In the genomic region with DNA sequence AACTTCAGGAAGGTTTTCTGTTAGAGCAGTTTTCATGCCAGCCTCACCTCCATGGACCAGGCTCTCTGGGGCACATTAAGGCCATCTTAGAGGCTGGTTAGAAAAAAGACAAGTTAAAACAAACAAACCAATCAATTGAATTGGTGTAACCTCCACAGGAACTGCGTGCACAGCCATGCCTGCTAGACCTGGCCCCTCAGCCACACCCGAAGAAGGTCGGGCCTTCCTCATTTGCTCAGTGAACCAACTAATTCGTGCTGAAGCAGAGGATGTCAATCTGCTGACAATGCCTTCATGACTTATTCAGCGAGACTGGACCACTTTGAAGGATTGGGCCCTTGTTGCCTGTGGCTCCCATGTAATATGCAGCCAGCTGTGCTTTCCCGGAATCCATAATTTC, we compare ENCODE assay signal across 13 mouse cellular contexts. TPM values are rescaled to one million over a fixed set of nuclear protein-coding genes. Genes with fewer than 3 reads are reported as not detected.
DNase-seq lines count a peak whose midpoint lies in the region; ATAC-seq and TF ChIP-seq lines count a peak whose summit lies in the region.
"Had no signal": no experiment of that assay in that cellular context is flagged by ENCODE, and none has a peak within 500 bp of the region (broad histone marks: within the 10 kb centered on the region; RNA-seq: fewer than 3 reads in every experiment).

No protein-coding gene starts in this region.

- no peak for TF ChIP-seq CTCF in CH12.LX (conservative IDR thresholded peaks at IDR 0.05 in 1 of 2, IDR thresholded peaks at IDR 0.05 in 1 of 2; ENCODE audit: low read depth in 2 of 2, low read length in 2 of 2)

- no peaks in the 10 kb centered on the region for H3K27me3 ChIP-seq in hindbrain, embryonic 11.5 days (ENCODE audit: control insufficient read depth, insufficient read depth, low read length)
- peaks cover 5% of the 10 kb centered on the region; the same call in 1 of the 2 replicates for H3K27me3 ChIP-seq in hindbrain, embryonic 13.5 days
- no peaks in the 10 kb centered on the region for H3K27me3 ChIP-seq in CH12.LX (replicated peaks)
- H3K27me3 ChIP-seq in embryonic facial prominence, embryonic 10.5 days (replicated peaks; ENCODE audit: low read depth, poor library complexity, severe bottlenecking), result no peaks in the 10 kb centered on the region
- H3K27me3 ChIP-seq: intestine, embryonic 15.5 days had no signal

- TF ChIP-seq POLR2A in CH12.LX (IDR thresholded peaks at IDR 0.05; ENCODE audit: low read depth, low read length), result no peak

- H3K9me3 ChIP-seq in hindbrain, embryonic 11.5 days (ENCODE audit: control insufficient read depth, low read length), result no peaks in the 10 kb centered on the region
- no peaks in the 10 kb centered on the region for H3K9me3 ChIP-seq in hindbrain, embryonic 13.5 days
- peaks cover 2% of the 10 kb centered on the region for H3K9me3 ChIP-seq in CH12.LX (replicated peaks; ENCODE audit: low read length)
- H3K9me3 ChIP-seq in embryonic facial prominence, embryonic 10.5 days, result no peaks in the 10 kb centered on the region
- H3K9me3 ChIP-seq: intestine, embryonic 15.5 days had no signal

- H3K9ac ChIP-seq in hindbrain, embryonic 11.5 days (ENCODE audit: low read depth, low read length), result no peak overlapping the region
- no peak overlapping the region for H3K9ac ChIP-seq in hindbrain, embryonic 13.5 days
- no peak overlapping the region for H3K9ac ChIP-seq in CH12.LX (ENCODE audit: insufficient read depth, low read depth)
- H3K9ac ChIP-seq: intestine, embryonic 15.5 days had no signal

- peak; percentile 19; the same call in 1 of the 2 replicates for ATAC-seq in hindbrain, embryonic 11.5 days (ENCODE audit: low FRiP score)
- no peak for ATAC-seq in hindbrain, embryonic 13.5 days (ENCODE audit: low FRiP score)
- ATAC-seq in monocyte, adult 5-6 weeks (replicated peaks; ENCODE audit: insufficient number of reproducible peaks, low FRiP score, low TSS enrichment, poor library complexity, severe bottlenecking), result 0 out of 2 replicates have a peak, but pooled peaks have one; percentile 40
- ATAC-seq: intestine, embryonic 15.5 days had no signal

- TF ChIP-seq EP300 in CH12.LX (IDR thresholded peaks at IDR 0.05; ENCODE audit: low read length), result no peak

- no peak overlapping the region for H3K4me2 ChIP-seq in hindbrain, embryonic 11.5 days (replicated peaks; ENCODE audit: low read depth, low read length)
- H3K4me2 ChIP-seq in hindbrain, embryonic 13.5 days, result no peak overlapping the region
- H3K4me2 ChIP-seq in CH12.LX (ENCODE audit: insufficient read depth, low read depth, poor library complexity, severe bottlenecking), result 0 out of 2 replicates have a peak overlapping the region, but pooled peaks have one; percentile 42
- H3K4me2 ChIP-seq: intestine, embryonic 15.5 days had no signal

- no peak for TF ChIP-seq RAD21 in CH12.LX (IDR thresholded peaks at IDR 0.05; ENCODE audit: low read depth, low read length)

- WGBS in hindbrain, embryonic 11.5 days, result 23% methylated on average over 6 of the region's 6 CpGs
- 10% methylated on average over 6 of the region's 6 CpGs for WGBS in hindbrain, embryonic 13.5 days
- WGBS in embryonic facial prominence, embryonic 10.5 days, result 38% methylated on average over 6 of the region's 6 CpGs

- H3K36me3 ChIP-seq in hindbrain, embryonic 11.5 days (ENCODE audit: control insufficient read depth, insufficient read depth, low read length), result no peaks in the 10 kb centered on the region
- no peaks in the 10 kb centered on the region for H3K36me3 ChIP-seq in hindbrain, embryonic 13.5 days
- peaks cover 0 to 18% of the 10 kb centered on the region in 2 experiments for H3K36me3 ChIP-seq in CH12.LX (replicated peaks in 1 of 2; ENCODE audit: control insufficient read depth in 1 of 2, insufficient read depth in 1 of 2, low read length in 1 of 2)
- no peaks in the 10 kb centered on the region for H3K36me3 ChIP-seq in embryonic facial prominence, embryonic 10.5 days (replicated peaks)
- H3K36me3 ChIP-seq: intestine, embryonic 15.5 days had no signal

- dilution Hi-C loops in CH12.LX (cut with MboI; ENCODE audit: extremely low pct_ligation_motif_present, extremely low pct_unique_long_range_greater_than_20kb, low sequenced_read_pairs), result no loop called here

- no peaks in the 10 kb centered on the region; the same call in 1 of the 2 replicates for H3K79me2 ChIP-seq in CH12.LX (replicated peaks; ENCODE audit: control insufficient read depth, extremely low read depth, insufficient read depth, poor library complexity, severe bottlenecking)

- no peak overlapping the region for H3K27ac ChIP-seq in hindbrain, embryonic 11.5 days (ENCODE audit: low read depth, low read length)
- H3K27ac ChIP-seq in hindbrain, embryonic 13.5 days, result no peak overlapping the region
- H3K27ac ChIP-seq in CH12.LX (ENCODE audit: insufficient read depth, low read depth), result no peak overlapping the region
- H3K27ac ChIP-seq in embryonic facial prominence, embryonic 10.5 days (replicated peaks), result no peak overlapping the region
- H3K27ac ChIP-seq: intestine, embryonic 15.5 days had no signal

- H3K4me3 ChIP-seq in hindbrain, embryonic 11.5 days (ENCODE audit: low read depth, low read length), result no peak overlapping the region
- no peak overlapping the region for H3K4me3 ChIP-seq in hindbrain, embryonic 13.5 days
- H3K4me3 ChIP-seq in CH12.LX (replicated peaks in 1 of 3; ENCODE audit: low read depth in 2 of 3, low read length in 2 of 3, poor library complexity in 1 of 3), result no peak overlapping the region
- no peak overlapping the region for H3K4me3 ChIP-seq in embryonic facial prominence, embryonic 10.5 days
- H3K4me3 ChIP-seq: intestine, embryonic 15.5 days; megakaryocyte, embryonic 14.5 days had no signal

- peak; percentile 53 for DNase-seq in hindbrain, embryonic 11.5 days (ENCODE audit: low spot score)
- peak; percentile 69 for DNase-seq in CH12.LX (ENCODE audit: extremely low read depth)
- DNase-seq in embryonic facial prominence, embryonic 10.5 days (ENCODE audit: low spot score), result peak; percentile 17
- no peak for DNase-seq in lung, postnatal 14 days
- no peak for DNase-seq in natural killer cell, adult 2 months (ENCODE audit: low spot score in 2 of 2)
- DNase-seq: adrenal gland, adult 8-10 months; heart, postnatal 10 days; kidney, postnatal 4 days; thymus, postnatal 36 days had no signal

- in situ Hi-C loops in CH12.LX (cut with MboI; ENCODE audit: low pct_ligation_motif_present, low pct_unique_long_range_greater_than_20kb, low sequenced_read_pairs), result no loop called here

- H3K4me1 ChIP-seq in hindbrain, embryonic 11.5 days (replicated peaks; ENCODE audit: control insufficient read depth, insufficient read depth, low read length), result 0 out of 2 replicates have a peak, but pooled peaks cover 2% of the 10 kb centered on the region
- peaks cover 4% of the 10 kb centered on the region for H3K4me1 ChIP-seq in hindbrain, embryonic 13.5 days (replicated peaks)
- peaks cover 13 to 69% of the 10 kb centered on the region in 2 experiments for H3K4me1 ChIP-seq in CH12.LX (ENCODE audit: control insufficient read depth in 1 of 2, insufficient read depth in 2 of 2)
- peaks cover 23% of the 10 kb centered on the region for H3K4me1 ChIP-seq in embryonic facial prominence, embryonic 10.5 days

TF ChIP-seq in CH12.LX, 34 proteins besides CTCF, POLR2A, EP300 and RAD21:
- TF ChIP-seq ELF1 (IDR thresholded peaks at IDR 0.05; ENCODE audit: low read depth, low read length) (no peak), TBP (conservative IDR thresholded peaks at IDR 0.05; ENCODE audit: low read depth, low read length) (no peak), MAFK (IDR thresholded peaks at IDR 0.05; ENCODE audit: insufficient replicate concordance, low read length) (no peak), ZC3H11A (IDR thresholded peaks at IDR 0.05; ENCODE audit: low read depth, low read length) (no peak), TCF12 (IDR thresholded peaks at IDR 0.05; ENCODE audit: low read depth, low read length) (no peak), ZKSCAN1 (IDR thresholded peaks at IDR 0.05; ENCODE audit: borderline replicate concordance, low read depth, low read length) (no peak), ZNF384 (IDR thresholded peaks at IDR 0.05; ENCODE audit: low read depth, low read length) (no peak), UBTF (IDR thresholded peaks at IDR 0.05; ENCODE audit: low read depth, low read length) (no peak)

RNA-seq across cellular contexts. Expression of a gene that starts 28.4 kb away (rescaled TPM):
- polyA plus RNA-seq in hindbrain, embryonic 11.5 days (2014; fragmentation: Nextera tagmentation; extraction: Ambion mirVana), result 2.7 and 4.4 TPM in 2 replicates
- 1.4 and 1.5 TPM in 2 replicates for polyA plus RNA-seq in hindbrain, embryonic 13.5 days (2015; fragmentation: Nextera tagmentation; extraction: Ambion mirVana)
- total RNA-seq in CH12.LX (2012; rRNA removed), result 28.4 and 39.0 TPM in 2 replicates
- 60.3 and 62.4 TPM in 2 replicates for total RNA-seq in CH12.LX (2014; rRNA removed)
- 25.2 and 26.7 TPM in 2 replicates for polyA plus RNA-seq in CH12.LX (2012; ENCODE audit: insufficient read length, low read depth)
- polyA plus RNA-seq in embryonic facial prominence, embryonic 10.5 days (2016; fragmentation: Nextera tagmentation; extraction: Ambion mirVana), result 5.3 and 5.8 TPM in 2 replicates
- 15.3 to 32.1 TPM (median 19.4 TPM) in 3 replicates for total RNA-seq in monocyte, adult 5-6 weeks (2017)

Comparison
In these comparisons a context has a peak if more than half of its experiments do, and no peak if none do; other contexts are left out.
1. DNase-seq: peak in hindbrain, embryonic 11.5 days (single experiment), CH12.LX (single experiment) and embryonic facial prominence, embryonic 10.5 days (single experiment); none in lung, postnatal 14 days (single experiment) and natural killer cell, adult 2 months (0 of 2).